Mouse (Mus musculus) embryonic facial prominence, embryonic 13.5 days (tissue): Measurements from ENCODE around the gene Slc31a1. TPM values are rescaled to one million over a fixed set of nuclear protein-coding genes. Genes with fewer than 3 reads are reported as not detected.

ENCODE experiments used
- ATAC-seq: fragments of 200-750 bp; cut with Nextera tagmentation; 2 replicates; pipeline ENCODE4 v1.8.0; 2017; ENCODE audit warnings: low read depth; ENCODE audit not compliant: insufficient number of reproducible peaks, insufficient read depth, low FRiP score, low TSS enrichment
- H3K27ac ChIP-seq: fragments of 300-500 bp; sonication (generic); 2 replicates; pipeline ENCODE4 v1.5.1; 2015; ENCODE audit warnings: moderate library complexity, mild to moderate bottlenecking, inconsistent platforms
- H3K27me3 ChIP-seq: fragments of 300-500 bp; sonication (generic); 2 replicates; pipeline ENCODE4 v1.6.1; 2015; ENCODE audit warnings: mild to moderate bottlenecking, inconsistent platforms
- H3K36me3 ChIP-seq: fragments of 300-500 bp; sonication (generic); 2 replicates; pipeline ENCODE4 v1.6.1; 2015; ENCODE audit warnings: mild to moderate bottlenecking, inconsistent platforms
- H3K4me1 ChIP-seq: fragments of 300-500 bp; sonication (generic); 2 replicates; pipeline ENCODE4 v1.6.1; 2015; ENCODE audit warnings: inconsistent platforms
- H3K4me2 ChIP-seq: fragments of 300-500 bp; sonication (generic); 2 replicates; pipeline ENCODE4 v1.6.1; 2015; ENCODE audit warnings: moderate library complexity, mild to moderate bottlenecking, inconsistent platforms
- H3K4me3 ChIP-seq: fragments of 300-500 bp; sonication (generic); 2 replicates; pipeline ENCODE4 v1.5.1; 2015; ENCODE audit warnings: mild to moderate bottlenecking, inconsistent platforms
- H3K9ac ChIP-seq: fragments of 300-500 bp; sonication (generic); 2 replicates; pipeline ENCODE4 v1.6.1; 2015; ENCODE audit warnings: mild to moderate bottlenecking, inconsistent platforms
- H3K9me3 ChIP-seq: fragments of 300-500 bp; sonication (generic); 2 replicates; pipeline ENCODE4 v1.6.1; 2016; ENCODE audit warnings: inconsistent platforms
- WGBS: fragments of 180-500 bp; shearing (Covaris S2); methylation state at CpG from one replicate; pipeline ENCODE4 v1.1.7; 2015; ENCODE audit warnings: mixed read lengths; 5-methylcytosine and 5-hydroxymethylcytosine counted together
- polyA plus RNA-seq: library from polyadenylated mRNA; unstranded; fragments of >200 nt; fragmentation: Nextera tagmentation; extraction: Ambion mirVana; gene quantifications from 2 replicates; pipeline ENCODE4 v1.2.1, GENCODE M21; 2015

Gene Slc31a1
- polyA plus RNA-seq, result 42.8 and 43.7 TPM in 2 replicates

DNA sequence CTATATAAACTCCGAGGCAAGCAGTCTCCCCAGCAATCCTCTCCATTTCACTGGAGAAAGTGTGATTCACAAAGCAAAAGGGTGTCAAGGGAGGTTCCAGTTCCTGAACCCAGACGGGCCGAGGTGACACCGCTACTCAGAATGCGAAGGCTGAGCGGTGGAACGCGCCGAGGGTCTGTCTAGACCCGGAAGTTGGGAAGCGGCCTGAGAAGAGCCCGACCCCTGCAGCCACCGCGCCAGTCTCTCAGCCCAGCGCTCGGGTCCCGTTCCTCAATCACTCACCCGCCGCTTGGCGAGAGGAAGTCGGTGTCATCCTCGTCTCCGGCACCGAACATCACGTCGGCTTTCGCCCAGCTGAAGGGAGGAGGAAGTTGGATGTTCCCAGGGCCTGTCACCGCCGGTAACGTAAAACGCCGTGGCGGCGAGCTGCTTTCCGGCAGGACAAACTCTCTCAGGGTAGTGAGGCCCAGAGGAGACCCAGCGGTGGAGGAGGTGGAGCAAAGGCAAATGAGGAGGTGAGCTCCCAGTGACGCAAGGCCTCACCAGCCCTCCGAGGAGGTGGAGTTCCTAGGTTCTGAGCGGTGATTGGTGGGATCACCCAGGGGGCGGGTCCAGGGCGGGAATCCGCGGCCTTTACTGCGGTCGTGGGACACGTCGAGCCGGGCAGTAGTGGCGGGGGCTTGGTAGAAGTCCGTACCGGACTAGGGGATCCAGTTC is at the start of gene Slc31a1, which contains the start of gene Fkbp15:
Gene Slc31a1, plus strand, starts transcription at position 640 of the 717 bp plus-strand sequence.
Gene Fkbp15, minus strand, starts transcription at position 461 of the 717 bp plus-strand sequence.
- Histone ChIP-seq H3K4me1 (peaks cover 17% of the 10 kb centered on the region), H3K27me3 (no peaks in the 10 kb centered on the region), H3K4me2 (peak within 1 kb of the TSS; percentile 78), H3K9me3 (no peaks in the 10 kb centered on the region), H3K9ac (peak within 1 kb of the TSS; percentile 87), H3K36me3 (no peaks in the 10 kb centered on the region), H3K27ac (peak within 1 kb of the TSS; percentile 74), H3K4me3 (peak within 1 kb of the TSS; percentile 84)
- ATAC-seq, result peak; percentile 100
- WGBS, result under 1% methylated on average over 51 of the region's 51 CpGs

DNA sequence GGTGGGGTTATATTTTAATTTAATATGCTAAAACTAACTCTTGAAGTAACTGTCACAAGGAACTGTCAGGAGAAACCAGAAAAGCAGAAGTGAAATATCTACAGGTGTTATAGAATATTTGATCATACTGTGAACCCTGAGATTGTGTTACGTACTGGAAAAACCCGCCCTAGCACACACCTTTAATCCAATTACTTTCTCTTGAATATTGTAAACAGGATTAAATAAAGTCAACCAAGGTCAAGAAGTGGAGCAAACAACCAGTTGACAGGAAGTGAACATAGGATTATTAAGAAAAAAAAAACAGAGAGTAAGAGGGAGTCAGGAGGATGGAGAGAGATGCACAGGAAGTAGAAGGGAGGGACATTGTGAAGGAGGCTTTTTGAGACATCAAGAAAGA is 47.7 kb upstream of the Slc31a1 start:
- WGBS, result 87% methylated on average over 2 of the region's 2 CpGs
- H3K27me3 ChIP-seq, result no peaks in the 10 kb centered on the region

DNA sequence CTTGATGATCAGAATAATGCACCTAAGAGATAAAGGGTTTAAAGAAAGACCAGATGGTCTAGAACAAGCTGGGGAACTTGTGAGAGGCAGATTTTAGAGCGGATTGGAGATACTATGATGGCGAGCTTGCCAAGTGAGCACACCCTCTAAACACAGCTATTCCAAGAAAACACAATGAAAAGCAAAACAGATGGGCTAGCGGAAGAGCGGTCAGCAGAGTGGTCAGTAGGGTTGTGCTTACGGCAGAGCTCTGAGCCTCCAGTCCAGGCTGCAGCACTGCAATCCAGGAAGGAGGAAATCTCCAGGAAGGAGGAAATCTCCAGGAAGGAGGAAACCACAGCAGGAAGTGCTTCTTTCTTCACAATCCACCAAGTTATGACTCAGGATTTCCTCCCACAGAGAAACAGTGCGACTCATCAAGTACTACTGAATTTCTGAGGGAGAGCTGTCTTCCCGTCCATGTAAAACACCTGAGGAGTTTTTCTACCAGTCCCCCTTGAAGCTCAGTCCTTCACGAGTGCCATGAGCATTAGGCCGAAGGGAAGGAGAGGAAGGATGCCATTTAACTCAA is 46.8 kb upstream of the Slc31a1 start:
- H3K4me2 ChIP-seq, result no peak overlapping the region
- 90% methylated on average over 9 of the region's 9 CpGs for WGBS
- no peak overlapping the region for H3K9ac ChIP-seq
- no peak overlapping the region for H3K27ac ChIP-seq
- no peaks in the 10 kb centered on the region for H3K9me3 ChIP-seq
- no peak for ATAC-seq
- H3K4me1 ChIP-seq, result no peaks in the 10 kb centered on the region
- no peaks in the 10 kb centered on the region for H3K27me3 ChIP-seq
- H3K36me3 ChIP-seq, result peaks cover 50% of the 10 kb centered on the region
- no peak overlapping the region for H3K4me3 ChIP-seq

More for the DNA sequence above, 47.7 kb upstream of the Slc31a1 start:
- H3K9me3 ChIP-seq, result no peaks in the 10 kb centered on the region
- peaks cover 48% of the 10 kb centered on the region for H3K36me3 ChIP-seq
- no peak overlapping the region for H3K4me2 ChIP-seq
- ATAC-seq, result no peak
- H3K4me3 ChIP-seq, result no peak overlapping the region
- no peak overlapping the region for H3K9ac ChIP-seq
- H3K27ac ChIP-seq, result no peak overlapping the region
- H3K4me1 ChIP-seq, result no peaks in the 10 kb centered on the region

DNA sequence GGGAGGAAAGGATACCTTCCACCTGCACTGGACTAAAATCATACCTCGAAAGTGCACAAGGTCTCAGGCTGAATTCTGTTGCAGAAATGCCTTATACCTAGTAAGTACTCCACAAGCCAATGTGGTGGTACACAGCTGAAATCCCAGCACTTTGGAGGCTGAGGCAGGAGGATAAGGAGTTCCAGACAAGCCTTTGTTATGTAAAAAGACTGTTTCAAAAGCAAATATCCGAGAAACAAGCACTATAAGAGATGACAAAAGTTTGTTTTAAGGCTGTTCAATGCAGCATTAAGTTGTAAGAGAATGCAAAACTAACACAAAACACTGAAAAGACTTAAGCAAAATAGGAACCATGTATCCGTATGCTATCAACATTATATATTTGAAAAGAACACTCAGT is 46.0 kb upstream of the Slc31a1 start:
- Histone ChIP-seq H3K9me3 (no peaks in the 10 kb centered on the region), H3K27me3 (no peaks in the 10 kb centered on the region), H3K4me2 (no peak overlapping the region), H3K27ac (no peak overlapping the region), H3K4me3 (no peak overlapping the region), H3K36me3 (peaks cover 57% of the 10 kb centered on the region), H3K9ac (no peak overlapping the region), H3K4me1 (no peaks in the 10 kb centered on the region)
- WGBS, result 88% methylated on average over 3 of the region's 3 CpGs
- no peak for ATAC-seq

DNA sequence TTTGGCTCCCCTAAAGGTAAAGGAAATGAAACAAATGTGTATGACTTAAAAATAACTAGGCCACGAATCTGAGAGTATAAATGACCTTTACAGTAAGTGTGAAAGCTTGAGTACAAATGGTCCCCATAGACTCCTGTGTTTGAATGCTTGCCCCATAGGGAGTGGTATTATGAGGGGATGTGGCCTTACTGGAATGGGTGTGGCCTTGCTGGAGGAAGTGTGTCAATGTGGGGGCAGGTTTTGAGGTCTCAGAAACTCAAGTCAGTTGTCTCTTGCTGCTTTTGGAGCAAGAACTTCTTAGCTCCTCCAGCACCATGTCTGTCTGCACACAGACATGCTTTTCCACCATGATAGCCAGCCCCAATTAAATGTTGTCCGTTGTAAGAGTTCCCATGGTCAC is 44.1 kb upstream of the Slc31a1 start:
- ATAC-seq, result no peak
- no peak overlapping the region for H3K4me2 ChIP-seq
- H3K9me3 ChIP-seq, result no peaks in the 10 kb centered on the region
- H3K27ac ChIP-seq, result no peak overlapping the region
- H3K4me3 ChIP-seq, result no peak overlapping the region
- no peak overlapping the region for H3K9ac ChIP-seq
- no peaks in the 10 kb centered on the region for H3K27me3 ChIP-seq
- no peaks in the 10 kb centered on the region for H3K4me1 ChIP-seq
- peaks cover 67% of the 10 kb centered on the region for H3K36me3 ChIP-seq
- 81% methylated on average over 2 of the region's 2 CpGs for WGBS

DNA sequence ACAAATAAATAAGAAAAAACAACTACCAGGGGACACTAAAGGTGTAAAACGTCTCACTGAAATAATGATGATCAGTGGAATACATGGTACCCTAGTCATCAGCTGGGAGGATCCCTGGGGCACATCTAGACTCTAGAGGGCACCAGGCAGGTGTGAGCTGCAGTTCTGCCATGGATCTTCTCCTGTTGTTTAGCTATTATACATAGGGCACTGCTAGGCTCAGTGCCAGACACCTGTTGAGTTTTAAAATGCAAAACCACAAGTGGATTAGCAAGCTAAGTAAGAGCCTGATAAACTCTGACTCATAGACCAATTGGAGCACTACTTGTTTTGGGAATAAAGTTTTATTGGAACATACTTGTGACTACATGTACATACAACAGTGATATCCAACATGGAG is 42.2 kb upstream of the Slc31a1 start:
- 71% methylated on average over 1 of the region's 1 CpGs for WGBS
- Histone ChIP-seq H3K4me1 (no peaks in the 10 kb centered on the region), H3K4me2 (no peak overlapping the region), H3K9ac (no peak overlapping the region), H3K9me3 (no peaks in the 10 kb centered on the region), H3K27ac (no peak overlapping the region), H3K36me3 (peaks cover 70% of the 10 kb centered on the region), H3K4me3 (no peak overlapping the region), H3K27me3 (no peaks in the 10 kb centered on the region)
- no peak for ATAC-seq

DNA sequence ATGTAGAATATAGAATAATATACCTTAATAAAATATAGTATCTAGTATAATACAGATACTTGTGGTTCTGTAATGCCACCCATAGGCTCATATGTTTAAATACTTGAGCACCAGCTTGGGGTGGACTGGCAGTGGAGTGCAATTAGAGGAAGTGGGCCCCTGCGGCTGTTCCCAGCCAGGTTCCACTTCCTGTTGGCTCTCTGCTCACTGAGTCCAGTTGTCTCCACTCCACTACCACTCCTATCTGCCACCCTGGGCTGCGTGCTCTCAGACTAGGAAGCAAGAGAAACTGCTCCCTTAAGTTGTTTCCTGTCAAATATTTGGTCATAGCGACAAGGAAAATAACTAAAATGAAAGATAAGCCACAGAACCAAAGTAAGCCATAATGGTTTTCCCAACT is 37.8 kb upstream of the Slc31a1 start:
- no peak for ATAC-seq
- no peaks in the 10 kb centered on the region for H3K4me1 ChIP-seq
- H3K27ac ChIP-seq, result no peak overlapping the region
- no peaks in the 10 kb centered on the region for H3K27me3 ChIP-seq
- H3K9ac ChIP-seq, result no peak overlapping the region
- H3K9me3 ChIP-seq, result no peaks in the 10 kb centered on the region
- no peak overlapping the region for H3K4me2 ChIP-seq
- 90% methylated on average over 3 of the region's 3 CpGs for WGBS
- no peak overlapping the region for H3K4me3 ChIP-seq
- H3K36me3 ChIP-seq, result peaks cover 78% of the 10 kb centered on the region

DNA sequence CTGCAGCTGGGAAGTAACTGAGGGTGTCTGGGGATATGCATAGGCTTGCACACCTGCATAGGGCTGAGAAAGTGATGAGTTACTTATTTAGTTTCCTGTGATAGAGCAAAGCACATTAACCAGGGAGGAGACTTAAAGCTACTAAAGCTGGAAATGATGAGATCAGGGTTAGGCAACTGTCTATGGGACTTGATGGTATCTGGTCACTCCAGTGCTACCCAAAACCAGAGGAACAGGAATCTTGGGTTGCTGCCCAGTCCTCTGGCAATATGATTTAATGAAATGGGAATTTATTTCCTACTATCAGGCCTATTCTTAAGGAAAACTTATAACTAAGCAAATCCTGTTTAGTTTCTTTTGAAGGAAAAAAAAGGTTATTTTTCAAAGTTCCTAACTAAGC is 34.4 kb upstream of the Slc31a1 start:
- Histone ChIP-seq H3K4me3 (no peak overlapping the region), H3K9ac (no peak overlapping the region), H3K36me3 (peaks cover 72% of the 10 kb centered on the region), H3K9me3 (no peaks in the 10 kb centered on the region), H3K27me3 (no peaks in the 10 kb centered on the region), H3K27ac (no peak overlapping the region), H3K4me2 (no peak overlapping the region), H3K4me1 (no peaks in the 10 kb centered on the region)
- no peak for ATAC-seq

DNA sequence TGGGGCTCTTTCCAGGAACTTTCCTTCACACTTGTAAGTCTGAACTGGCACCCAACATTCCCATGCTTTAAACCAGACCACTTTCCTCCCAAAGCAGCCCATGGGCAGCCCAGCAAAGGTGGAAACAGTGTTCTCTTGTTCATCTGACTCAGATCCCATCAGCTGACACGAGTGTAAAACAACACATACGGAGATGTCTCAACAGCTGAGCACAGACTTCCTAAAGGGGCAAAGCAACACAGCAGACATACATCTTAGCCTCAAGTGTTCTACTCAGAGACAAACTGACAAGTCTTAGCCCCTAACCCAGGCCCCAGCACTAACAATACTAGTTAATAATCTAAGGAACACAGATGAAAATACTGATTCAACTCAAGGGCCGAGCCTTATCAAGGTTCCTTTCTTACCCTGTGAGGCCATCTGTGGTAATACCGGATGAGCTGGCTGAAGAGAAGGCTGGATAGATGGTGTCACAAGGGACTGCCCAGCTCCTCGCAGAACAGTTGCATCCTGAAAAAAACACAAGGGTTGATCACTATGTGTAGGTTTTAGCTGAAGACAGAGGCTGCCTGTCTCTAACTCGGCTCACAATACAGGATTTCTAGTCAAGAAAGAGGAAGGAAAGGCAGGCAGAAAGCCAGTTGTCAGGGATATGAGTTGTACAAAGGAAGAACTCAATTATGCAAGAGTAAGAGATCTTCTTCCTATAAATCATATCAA is 31.4 kb upstream of the Slc31a1 start:
- Histone ChIP-seq H3K4me3 (no peak overlapping the region), H3K27me3 (no peaks in the 10 kb centered on the region), H3K9me3 (no peaks in the 10 kb centered on the region), H3K36me3 (peaks cover 63% of the 10 kb centered on the region), H3K4me1 (no peaks in the 10 kb centered on the region), H3K9ac (no peak overlapping the region), H3K27ac (no peak overlapping the region), H3K4me2 (no peak overlapping the region)
- 85% methylated on average over 6 of the region's 6 CpGs for WGBS
- no peak for ATAC-seq

DNA sequence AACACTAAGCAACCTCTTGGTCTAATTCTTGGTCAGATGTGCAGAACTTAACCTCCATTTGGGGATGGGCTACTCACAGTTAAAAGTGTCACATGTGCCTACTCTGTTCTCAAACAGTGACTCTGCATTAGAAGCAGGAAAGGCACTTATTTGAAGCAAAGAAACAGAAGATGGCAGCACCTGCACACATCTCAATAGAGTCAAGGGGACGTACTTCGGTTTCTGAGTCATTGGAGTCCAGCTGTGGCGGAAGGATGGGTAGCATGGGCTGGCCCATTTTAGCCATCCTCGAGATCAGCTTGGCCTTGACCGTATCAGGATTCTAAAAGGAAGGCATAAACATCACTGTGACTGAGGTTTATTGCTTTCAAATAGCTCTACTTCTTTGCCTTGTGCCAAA is 28.6 kb upstream of the Slc31a1 start:
- Histone ChIP-seq H3K9me3 (no peaks in the 10 kb centered on the region), H3K4me2 (no peak overlapping the region), H3K4me1 (no peaks in the 10 kb centered on the region), H3K4me3 (no peak overlapping the region), H3K9ac (no peak overlapping the region), H3K27ac (no peak overlapping the region), H3K36me3 (peaks cover 61% of the 10 kb centered on the region), H3K27me3 (no peaks in the 10 kb centered on the region)
- 86% methylated on average over 5 of the region's 5 CpGs for WGBS
- no peak for ATAC-seq

DNA sequence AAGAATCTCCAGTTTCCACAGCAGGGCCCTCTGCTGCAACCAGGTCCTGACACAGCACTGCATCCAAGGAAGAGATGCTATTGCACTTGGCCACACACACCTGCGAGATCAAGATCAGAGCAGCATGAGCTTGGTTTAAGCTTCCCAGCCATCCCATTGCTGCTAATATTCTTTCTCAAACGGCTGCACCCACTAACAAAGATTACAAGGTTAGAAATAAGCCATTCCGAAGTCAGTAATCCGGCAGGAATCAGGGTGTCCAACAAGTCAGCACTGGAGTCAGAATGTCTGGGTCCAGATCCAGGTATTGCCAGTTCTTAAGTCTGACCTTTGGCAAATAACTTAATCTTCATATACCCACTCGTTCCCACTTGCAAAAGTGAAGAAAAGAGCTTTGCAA is 22.0 kb upstream of the Slc31a1 start:
- peaks cover 50% of the 10 kb centered on the region for H3K36me3 ChIP-seq
- no peaks in the 10 kb centered on the region for H3K4me1 ChIP-seq
- H3K27me3 ChIP-seq, result no peaks in the 10 kb centered on the region
- H3K27ac ChIP-seq, result no peak overlapping the region
- WGBS, result 89% methylated on average over 5 of the region's 5 CpGs
- no peak for ATAC-seq
- H3K9me3 ChIP-seq, result no peaks in the 10 kb centered on the region
- no peak overlapping the region for H3K4me3 ChIP-seq
- H3K4me2 ChIP-seq, result no peak overlapping the region
- H3K9ac ChIP-seq, result no peak overlapping the region

DNA sequence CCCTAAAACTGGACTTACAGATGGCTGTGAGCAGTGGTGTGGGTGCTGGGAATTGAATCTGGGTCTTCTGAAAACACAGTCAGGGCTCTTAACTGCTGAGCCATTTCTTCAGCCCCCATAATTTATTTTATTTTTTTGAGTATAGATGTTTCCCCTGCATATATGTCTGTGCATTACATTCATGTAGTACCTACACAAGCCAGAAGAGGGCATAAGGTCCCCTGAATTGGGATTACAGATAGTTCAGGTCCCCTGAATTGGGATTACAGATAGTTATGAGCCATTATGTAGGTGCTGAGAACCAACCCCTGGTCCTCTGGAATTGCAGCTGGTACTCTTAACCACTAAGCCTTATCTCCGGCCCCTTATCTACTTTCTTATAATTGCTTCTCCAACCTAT is 16.5 kb upstream of the Slc31a1 start:
- Histone ChIP-seq H3K4me2 (no peak overlapping the region), H3K27ac (no peak overlapping the region), H3K4me3 (no peak overlapping the region), H3K9ac (no peak overlapping the region), H3K9me3 (no peaks in the 10 kb centered on the region), H3K4me1 (no peaks in the 10 kb centered on the region), H3K36me3 (peaks cover 50% of the 10 kb centered on the region), H3K27me3 (no peaks in the 10 kb centered on the region)
- 94% methylated on average over 1 of the region's 1 CpGs for WGBS
- no peak for ATAC-seq
